Mouse (Mus musculus): ENCODE results near the gene Immp2l. TPM values are rescaled to one million over a fixed set of nuclear protein-coding genes. Genes with fewer than 3 reads are reported as not detected.

Gene Immp2l
- total RNA-seq, 1 experiment, result 11.4 TPM

DNA sequence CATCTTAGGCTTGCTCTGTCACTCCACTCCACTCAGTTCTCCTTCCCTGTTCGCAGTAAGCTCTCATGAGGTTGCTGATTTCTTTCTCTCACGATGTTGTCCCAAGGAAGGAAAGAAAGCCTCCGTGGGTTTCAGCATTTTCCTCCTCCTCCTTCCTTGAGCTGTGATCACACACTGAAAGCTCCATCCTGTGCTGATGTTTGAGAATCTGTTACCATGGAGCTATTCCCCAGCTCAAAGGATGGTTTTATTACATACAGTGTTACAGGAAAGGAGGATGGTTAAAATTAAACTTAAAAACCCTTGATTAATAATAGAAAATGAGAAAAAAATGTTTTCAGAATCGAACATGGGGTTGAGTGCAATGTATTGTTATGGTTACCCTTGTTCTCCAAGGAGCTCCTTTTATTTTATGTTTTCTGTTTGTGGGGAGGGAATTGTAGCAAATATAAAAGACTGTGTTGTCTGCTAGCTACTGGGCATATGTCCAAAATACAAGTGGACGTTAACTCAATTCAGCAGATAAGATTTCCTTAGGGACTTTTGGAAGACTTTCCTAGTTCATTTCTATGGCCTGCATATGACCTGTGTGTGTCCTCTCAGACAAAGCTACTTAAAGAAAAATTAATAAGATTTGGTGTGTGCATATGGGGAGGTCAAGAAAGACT, 853.5 kb downstream of the Immp2l start:
- no peaks in the 10 kb centered on the region for H3K9me3 ChIP-seq (ENCODE audit: control insufficient read depth, insufficient read depth, low read depth, low read length)
- no peak overlapping the region for H3K27ac ChIP-seq (ENCODE audit: insufficient read depth, low read depth, low read length, poor library complexity, severe bottlenecking)
- H3K4me1 ChIP-seq (ENCODE audit: control insufficient read depth in 2 of 2, insufficient read depth in 2 of 2, low read length in 2 of 2, poor library complexity in 1 of 2), result no peaks in the 10 kb centered on the region
- no peak for TF ChIP-seq ZC3H11A (IDR thresholded peaks at IDR 0.05; ENCODE audit: borderline replicate concordance, low read depth, low read length)
- no peak for TF ChIP-seq ZNF384 (IDR thresholded peaks at IDR 0.05; ENCODE audit: low read depth, low read length)
- no peak for TF ChIP-seq MAFK (IDR thresholded peaks at IDR 0.05; ENCODE audit: insufficient read depth, low read depth, low read length)
- no peak for TF ChIP-seq CHD2 (IDR thresholded peaks at IDR 0.05; ENCODE audit: low read depth, low read length)
- no peak for TF ChIP-seq HCFC1 (IDR thresholded peaks at IDR 0.05; ENCODE audit: borderline replicate concordance, insufficient read depth, low read length)
- H3K9ac ChIP-seq (ENCODE audit: insufficient read depth, low read depth, low read length, poor library complexity, severe bottlenecking), result no peak overlapping the region
- DNase-seq (ENCODE audit: low read depth, low spot score), result no peak
- no peak overlapping the region for H3K4me3 ChIP-seq (ENCODE audit: insufficient read depth in 1 of 2, low read depth in 1 of 2, low read length in 2 of 2, poor library complexity in 1 of 2, severe bottlenecking in 1 of 2)
- in situ Hi-C loops (cut with MboI; ENCODE audit: low sequenced_read_pairs in 2 of 2, unreplicated experiment in 2 of 2), result no loop called here
- H3K36me3 ChIP-seq (ENCODE audit: control insufficient read depth, insufficient read depth, low read length, poor library complexity, severe bottlenecking), result no peaks in the 10 kb centered on the region

DNA sequence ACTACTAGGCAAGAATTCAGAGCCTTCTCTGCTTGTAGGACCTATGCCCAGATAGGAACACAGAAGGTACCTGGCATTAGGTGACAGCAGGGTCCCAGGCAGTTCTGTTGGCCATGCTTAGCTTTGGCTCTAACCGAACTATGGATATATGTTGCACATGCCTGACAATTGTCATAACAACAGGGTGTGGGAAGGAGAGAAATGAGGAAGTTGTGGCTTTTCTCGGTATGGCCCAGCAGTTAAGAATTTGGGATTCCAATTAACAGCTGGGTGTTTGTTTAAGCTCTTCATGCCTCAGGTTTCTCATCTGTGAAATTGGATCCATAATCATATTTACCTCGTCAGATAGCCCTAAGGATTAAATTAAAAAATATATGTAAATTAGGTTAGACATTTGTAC, 854.6 kb downstream of the Immp2l start:
- H3K4me1 ChIP-seq (ENCODE audit: control insufficient read depth in 2 of 2, insufficient read depth in 2 of 2, low read length in 2 of 2, poor library complexity in 1 of 2), result no peaks in the 10 kb centered on the region
- no peak overlapping the region for H3K9ac ChIP-seq (ENCODE audit: insufficient read depth, low read depth, low read length, poor library complexity, severe bottlenecking)
- H3K4me3 ChIP-seq (ENCODE audit: insufficient read depth in 1 of 2, low read depth in 1 of 2, low read length in 2 of 2, poor library complexity in 1 of 2, severe bottlenecking in 1 of 2), result no peak overlapping the region
- no peak overlapping the region for H3K27ac ChIP-seq (ENCODE audit: insufficient read depth, low read depth, low read length, poor library complexity, severe bottlenecking)
- H3K36me3 ChIP-seq (ENCODE audit: control insufficient read depth, insufficient read depth, low read length, poor library complexity, severe bottlenecking), result no peaks in the 10 kb centered on the region
- H3K9me3 ChIP-seq (ENCODE audit: control insufficient read depth, insufficient read depth, low read depth, low read length), result no peaks in the 10 kb centered on the region
- in situ Hi-C loops (cut with MboI; ENCODE audit: low sequenced_read_pairs in 2 of 2, unreplicated experiment in 2 of 2), result no loop called here
- DNase-seq (ENCODE audit: low read depth, low spot score), result no peak
- TF ChIP-seq ZC3H11A (IDR thresholded peaks at IDR 0.05; ENCODE audit: borderline replicate concordance, low read depth, low read length) (no peak), HCFC1 (IDR thresholded peaks at IDR 0.05; ENCODE audit: borderline replicate concordance, insufficient read depth, low read length) (no peak), MAFK (IDR thresholded peaks at IDR 0.05; ENCODE audit: insufficient read depth, low read depth, low read length) (no peak), ZNF384 (IDR thresholded peaks at IDR 0.05; ENCODE audit: low read depth, low read length) (no peak), CHD2 (IDR thresholded peaks at IDR 0.05; ENCODE audit: low read depth, low read length) (no peak)

DNA sequence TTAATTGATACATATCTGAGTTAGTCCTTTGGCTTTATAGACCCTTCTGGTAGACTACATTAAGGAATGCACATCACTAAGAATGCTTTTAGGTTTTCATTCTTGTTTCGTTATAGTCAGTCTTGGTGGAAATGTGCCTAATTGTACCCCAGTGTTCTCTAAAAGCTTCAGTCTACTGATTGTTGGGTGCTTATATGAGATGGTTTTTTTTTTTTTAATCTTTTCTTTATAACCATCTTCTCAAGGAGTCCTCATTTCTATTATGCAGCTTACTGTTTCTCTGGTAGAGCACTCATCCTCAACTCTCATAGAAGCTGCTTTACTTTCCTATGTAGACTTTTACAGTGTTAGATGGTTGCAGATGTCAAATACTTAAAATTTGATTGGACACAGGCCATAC, 855.1 kb downstream of the Immp2l start:
- Histone ChIP-seq H3K9ac (ENCODE audit: insufficient read depth, low read depth, low read length, poor library complexity, severe bottlenecking) (no peak overlapping the region), H3K4me3 (ENCODE audit: insufficient read depth in 1 of 2, low read depth in 1 of 2, low read length in 2 of 2, poor library complexity in 1 of 2, severe bottlenecking in 1 of 2) (no peak overlapping the region), H3K9me3 (ENCODE audit: control insufficient read depth, insufficient read depth, low read depth, low read length) (no peaks in the 10 kb centered on the region), H3K4me1 (ENCODE audit: control insufficient read depth in 2 of 2, insufficient read depth in 2 of 2, low read length in 2 of 2, poor library complexity in 1 of 2) (no peaks in the 10 kb centered on the region), H3K36me3 (ENCODE audit: control insufficient read depth, insufficient read depth, low read length, poor library complexity, severe bottlenecking) (no peaks in the 10 kb centered on the region), H3K27ac (ENCODE audit: insufficient read depth, low read depth, low read length, poor library complexity, severe bottlenecking) (no peak overlapping the region)
- in situ Hi-C loops (cut with MboI; ENCODE audit: low sequenced_read_pairs in 2 of 2, unreplicated experiment in 2 of 2), result no loop called here
- DNase-seq (ENCODE audit: low read depth, low spot score), result no peak
- TF ChIP-seq ZNF384 (IDR thresholded peaks at IDR 0.05; ENCODE audit: low read depth, low read length), result no peak
- TF ChIP-seq HCFC1 (IDR thresholded peaks at IDR 0.05; ENCODE audit: borderline replicate concordance, insufficient read depth, low read length), result no peak
- TF ChIP-seq MAFK (IDR thresholded peaks at IDR 0.05; ENCODE audit: insufficient read depth, low read depth, low read length), result no peak
- TF ChIP-seq ZC3H11A (IDR thresholded peaks at IDR 0.05; ENCODE audit: borderline replicate concordance, low read depth, low read length), result no peak
- TF ChIP-seq CHD2 (IDR thresholded peaks at IDR 0.05; ENCODE audit: low read depth, low read length), result no peak

DNA sequence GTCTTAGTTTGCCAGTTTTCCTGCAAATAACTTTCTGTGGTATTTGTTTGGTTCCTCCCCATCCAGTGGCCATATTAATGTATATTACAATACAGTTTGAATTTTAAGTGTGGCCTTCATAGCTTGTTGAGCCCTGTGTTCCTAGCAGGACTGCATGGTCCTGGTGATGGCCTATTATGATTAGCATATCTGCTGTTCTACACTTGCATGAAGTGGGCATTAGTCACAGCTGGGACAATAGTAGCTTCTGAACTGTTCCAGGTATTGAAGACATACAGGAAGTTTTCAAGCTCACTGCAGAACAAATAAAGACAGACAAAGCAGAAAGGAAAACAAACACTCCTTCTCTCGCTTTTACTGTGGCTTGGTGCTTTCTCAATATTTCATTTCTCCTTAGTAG, 855.5 kb downstream of the Immp2l start:
- Histone ChIP-seq H3K4me3 (ENCODE audit: insufficient read depth in 1 of 2, low read depth in 1 of 2, low read length in 2 of 2, poor library complexity in 1 of 2, severe bottlenecking in 1 of 2) (no peak overlapping the region), H3K9ac (ENCODE audit: insufficient read depth, low read depth, low read length, poor library complexity, severe bottlenecking) (no peak overlapping the region), H3K4me1 (ENCODE audit: control insufficient read depth in 2 of 2, insufficient read depth in 2 of 2, low read length in 2 of 2, poor library complexity in 1 of 2) (no peaks in the 10 kb centered on the region), H3K9me3 (ENCODE audit: control insufficient read depth, insufficient read depth, low read depth, low read length) (no peaks in the 10 kb centered on the region), H3K27ac (ENCODE audit: insufficient read depth, low read depth, low read length, poor library complexity, severe bottlenecking) (no peak overlapping the region), H3K36me3 (ENCODE audit: control insufficient read depth, insufficient read depth, low read length, poor library complexity, severe bottlenecking) (no peaks in the 10 kb centered on the region)
- in situ Hi-C loops (cut with MboI; ENCODE audit: low sequenced_read_pairs in 2 of 2, unreplicated experiment in 2 of 2), result no loop called here
- TF ChIP-seq HCFC1 (IDR thresholded peaks at IDR 0.05; ENCODE audit: borderline replicate concordance, insufficient read depth, low read length), result no peak
- TF ChIP-seq ZNF384 (IDR thresholded peaks at IDR 0.05; ENCODE audit: low read depth, low read length), result no peak
- TF ChIP-seq CHD2 (IDR thresholded peaks at IDR 0.05; ENCODE audit: low read depth, low read length), result no peak
- TF ChIP-seq MAFK (IDR thresholded peaks at IDR 0.05; ENCODE audit: insufficient read depth, low read depth, low read length), result no peak
- no peak for TF ChIP-seq ZC3H11A (IDR thresholded peaks at IDR 0.05; ENCODE audit: borderline replicate concordance, low read depth, low read length)
- DNase-seq (ENCODE audit: low read depth, low spot score), result no peak

All from ES-E14 (cell line).